Mouse (Mus musculus) frontal cortex, adult 2 months (tissue): ENCODE results near the gene D430041D05Rik. TPM values are rescaled to one million over a fixed set of nuclear protein-coding genes. Genes with fewer than 3 reads are reported as not detected.

Experiments
- DNase-seq, 2 experiments: peaks; one replicate each; pipeline ENCODE4 v3.0.0; 2022; ENCODE audit warnings: low spot score in 1 of 2; ENCODE audit errors: extremely low spot score in 1 of 2
- polyA plus RNA-seq: library from polyadenylated mRNA; depleted of rRNA; stranded (reverse); fragments of >200 nt; gene quantifications from 2 replicates; pipeline ENCODE4 v1.2.3, GENCODE M21; 2012; rRNA removed

D430041D05Rik gene
- polyA plus RNA-seq: 28.6 and 29.4 TPM in 2 replicates

DNA sequence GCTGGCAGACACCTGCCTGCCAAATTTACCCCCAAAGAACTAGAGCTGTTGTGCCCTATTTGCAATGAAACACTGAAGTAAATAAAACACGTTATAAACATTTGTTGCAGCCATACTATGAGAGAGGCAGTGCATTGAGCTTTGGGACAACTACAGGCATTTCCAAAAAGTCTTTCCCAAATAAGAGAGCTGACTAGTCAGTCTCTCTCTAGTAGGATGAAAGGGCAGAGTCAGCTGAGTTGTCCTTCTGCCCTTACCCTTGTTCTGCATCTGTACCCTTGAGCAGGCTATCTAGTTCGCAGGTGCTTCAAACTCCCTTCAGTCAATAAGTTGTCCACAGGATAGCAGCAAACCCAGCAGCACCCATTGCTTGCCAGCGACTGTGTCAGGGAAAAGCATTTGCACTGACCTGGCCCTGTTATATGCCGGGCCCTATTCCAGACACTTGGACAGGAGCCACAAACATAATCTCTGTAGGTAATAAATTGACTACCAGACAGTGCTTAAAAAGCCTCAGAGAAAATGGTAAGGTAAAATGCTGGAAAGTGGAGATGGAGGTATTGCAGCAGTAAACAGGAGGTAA is at the start of gene D430041D05Rik:
D430041D05Rik (minus strand) TSS at position 51 of the 583 bp plus-strand sequence.
- no peak for DNase-seq

DNA sequence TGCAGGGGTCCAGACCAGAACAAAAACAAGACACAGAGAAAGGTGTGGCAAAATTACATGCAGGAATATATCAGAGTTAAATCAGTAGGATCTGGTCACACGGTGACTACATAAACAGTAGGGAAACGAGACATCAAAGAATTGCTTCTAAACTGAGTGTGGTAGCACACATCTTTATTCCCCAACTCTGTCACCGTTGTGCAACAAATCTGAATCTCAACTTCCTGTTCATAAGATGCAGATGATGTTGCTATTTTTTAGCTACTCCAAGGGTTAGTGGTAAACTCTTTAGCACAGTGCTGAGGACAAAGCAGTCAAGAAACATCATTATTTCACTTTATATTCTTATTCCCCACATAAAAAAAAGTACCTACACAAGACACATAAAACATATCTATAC is 49.2 kb upstream of the D430041D05Rik start:
- no peak for DNase-seq

DNA sequence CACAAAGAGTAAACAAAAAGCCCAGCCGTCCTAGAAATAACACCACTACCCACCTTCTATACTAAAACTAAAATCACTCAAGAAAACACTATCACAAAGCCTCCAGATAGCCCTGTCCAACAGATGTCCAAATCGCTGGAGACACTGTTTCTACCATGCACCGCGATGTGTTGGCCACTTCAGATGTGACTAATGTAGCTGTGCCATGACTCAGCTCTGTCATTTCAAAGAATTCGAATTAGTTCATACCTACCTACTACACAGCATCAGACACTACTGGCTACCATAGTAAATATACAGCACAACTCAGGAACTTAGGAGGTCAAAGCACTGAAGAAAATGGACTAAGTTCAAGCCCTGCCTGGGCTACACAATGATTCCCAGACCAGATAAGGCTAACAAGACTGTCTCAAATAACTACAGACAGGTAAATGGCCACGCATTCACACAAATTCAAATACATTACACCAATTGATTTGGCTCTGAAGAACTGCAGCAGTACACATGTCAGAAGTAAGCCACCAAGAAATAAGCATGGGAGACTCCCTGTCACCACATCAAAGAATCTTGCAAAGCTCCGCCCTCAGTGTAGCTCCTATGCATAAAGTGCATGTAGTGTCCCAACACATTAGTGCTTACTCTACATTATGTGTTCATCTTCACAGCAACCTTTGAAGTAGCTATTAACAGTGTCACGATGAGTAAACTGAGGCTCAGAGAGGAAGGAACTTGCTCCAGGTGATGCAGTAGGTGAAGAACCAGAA is 47.9 kb upstream of the D430041D05Rik start:
- no peak for DNase-seq

DNA sequence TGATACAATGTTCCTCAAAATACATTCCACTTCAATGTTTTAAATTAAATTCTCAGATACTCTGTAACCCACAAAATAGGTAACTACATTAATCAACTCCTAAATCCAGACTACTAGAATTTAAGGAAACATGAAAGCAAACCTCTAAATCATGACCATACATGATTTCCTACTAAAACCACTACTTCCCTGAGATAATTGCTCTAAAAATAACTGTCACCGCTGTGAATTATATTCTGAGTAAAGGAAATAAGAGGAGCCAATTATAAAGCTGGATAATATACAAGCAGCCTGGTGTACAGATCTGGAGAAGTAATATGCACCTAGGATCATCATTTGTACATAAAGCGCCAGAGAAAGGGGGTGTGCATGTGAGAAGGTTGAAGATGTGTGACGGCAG is 46.3 kb upstream of the D430041D05Rik start:
- DNase-seq: no peak

DNA sequence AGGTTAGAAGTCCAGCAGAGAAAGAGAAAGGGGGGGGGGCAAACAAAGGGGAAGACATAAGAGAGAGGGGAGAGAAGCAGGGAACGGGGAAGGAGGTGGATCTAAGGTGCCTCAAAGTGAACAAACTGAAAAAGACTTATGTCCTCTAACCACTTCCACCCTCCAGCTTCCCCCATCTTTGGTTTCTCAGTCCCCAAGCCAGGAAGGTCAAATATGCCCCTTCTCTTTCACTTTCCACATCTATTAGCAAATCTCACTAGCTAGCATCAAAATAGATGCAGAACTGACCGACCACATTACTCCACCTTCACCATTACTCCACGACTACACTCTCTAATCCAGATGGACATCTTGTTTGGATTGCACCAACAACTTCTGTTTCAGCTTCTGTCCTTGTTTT is 39.9 kb upstream of the D430041D05Rik start:
- no peak for DNase-seq

DNA sequence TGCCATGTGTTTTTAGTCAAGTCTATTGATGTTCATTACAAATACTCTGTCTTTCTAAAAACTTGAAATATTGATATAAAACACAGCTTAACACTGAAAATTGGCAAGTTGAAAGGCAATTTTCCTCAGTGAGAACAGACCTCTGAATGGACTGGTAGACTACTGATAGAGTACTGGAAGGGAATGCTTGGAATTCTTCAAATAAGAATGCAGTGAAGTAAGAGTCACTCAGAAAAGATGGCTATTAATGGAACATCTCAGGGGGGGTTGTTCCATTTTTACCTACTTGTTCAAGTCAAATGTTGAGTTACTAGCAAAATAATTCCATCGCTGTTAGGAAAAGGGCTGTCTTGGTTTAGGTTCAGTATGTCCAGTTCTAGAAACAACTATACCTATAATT is 38.4 kb upstream of the D430041D05Rik start:
- DNase-seq: no peak

DNA sequence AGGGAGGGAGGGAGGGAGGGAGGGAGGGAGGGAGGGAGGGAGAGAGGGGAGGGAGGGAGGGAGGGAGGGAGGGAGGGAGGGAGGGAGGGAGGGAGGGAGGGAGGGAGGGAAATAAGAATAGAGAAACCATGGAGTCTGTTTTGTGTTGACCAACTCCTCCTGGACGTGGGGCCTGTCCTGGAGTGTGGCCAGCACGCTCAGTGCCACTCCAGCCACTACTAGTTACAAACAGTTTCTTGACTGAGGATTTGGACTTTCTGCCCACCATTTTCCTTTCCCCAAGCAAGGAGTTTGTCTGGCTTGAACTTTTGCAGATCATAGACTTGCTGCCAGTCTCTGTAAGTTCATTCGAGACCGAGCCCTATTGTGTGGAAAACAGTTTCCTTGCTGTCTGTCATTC is 37.4 kb upstream of the D430041D05Rik start:
- no peak for DNase-seq

DNA sequence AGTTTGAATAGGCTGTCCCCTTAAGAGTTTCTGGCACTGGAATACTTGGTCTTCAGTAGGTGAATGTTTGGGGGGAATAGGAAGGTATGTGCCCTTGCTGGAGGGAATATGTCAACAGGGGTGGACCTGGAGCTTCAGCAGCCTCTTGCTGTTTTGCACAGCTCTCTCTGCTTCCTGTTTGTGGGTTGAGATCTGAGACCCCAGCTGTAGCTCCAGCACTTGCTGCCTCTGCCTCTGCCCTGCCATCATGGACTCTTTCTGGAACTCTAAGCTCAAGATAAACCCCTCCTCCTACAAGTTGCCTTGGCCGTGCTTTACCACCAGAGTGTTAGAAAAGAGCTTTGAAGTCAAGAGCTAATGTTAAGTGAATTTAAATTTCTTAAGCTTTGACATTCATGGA is 35.2 kb upstream of the D430041D05Rik start:
- DNase-seq: no peak

DNA sequence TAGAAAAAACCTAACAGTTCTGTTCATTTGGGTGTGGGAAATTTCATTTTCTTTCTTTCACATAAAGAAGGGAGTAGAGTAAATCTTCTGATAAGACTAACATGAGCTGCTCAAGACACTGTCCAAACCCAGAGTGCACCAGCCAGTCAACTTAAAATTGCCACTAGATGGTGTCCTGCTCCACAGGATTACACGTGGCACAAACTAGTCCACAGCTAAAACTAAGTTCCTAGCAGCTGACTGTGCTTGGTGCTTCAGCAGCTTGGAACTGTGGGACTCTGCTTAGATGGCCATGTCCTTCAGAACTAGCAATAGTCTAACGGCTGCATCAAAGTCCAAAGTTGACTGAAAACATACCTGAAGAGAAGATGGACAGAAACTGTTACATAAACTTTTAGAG is 34.0 kb upstream of the D430041D05Rik start:
- DNase-seq: peak; percentile 49 to 80

DNA sequence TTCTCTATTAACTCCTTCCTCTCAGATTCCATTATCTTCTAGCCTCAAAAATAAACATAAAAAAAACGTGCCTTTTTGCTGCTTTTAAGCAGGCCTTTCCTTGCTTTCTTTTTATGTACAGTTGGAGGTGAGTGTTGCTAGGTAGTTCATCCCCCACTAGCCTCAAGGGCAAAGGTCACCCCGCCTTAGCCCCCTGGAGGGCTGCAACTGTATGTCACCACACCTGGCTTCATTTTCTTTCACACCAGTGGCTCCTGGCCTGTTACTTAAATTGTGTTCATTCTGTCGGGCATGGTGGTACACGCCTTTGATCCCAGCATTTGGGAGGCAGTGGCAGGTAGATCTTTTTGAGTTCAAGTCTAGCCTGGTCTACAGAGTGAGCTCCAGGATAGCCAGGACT is 31.5 kb upstream of the D430041D05Rik start:
- no peak for DNase-seq

DNA sequence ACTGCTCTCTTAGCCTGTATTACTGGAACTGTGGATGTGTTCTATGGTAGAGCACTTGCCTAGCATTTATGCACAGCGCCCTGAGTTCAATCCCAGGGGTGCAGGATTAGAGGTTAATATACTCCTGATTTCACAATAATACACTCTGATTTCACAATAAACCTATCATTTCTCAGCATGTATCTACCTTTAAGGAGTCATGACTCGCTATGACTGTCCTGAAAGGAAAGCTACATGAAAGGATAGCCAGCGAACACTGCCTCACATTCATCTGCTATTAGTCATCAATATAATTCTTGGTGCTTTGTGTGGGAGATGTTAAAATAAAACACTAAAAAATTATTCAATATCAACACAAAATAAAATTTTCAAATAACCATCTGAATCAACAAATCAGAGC is 25.4 kb upstream of the D430041D05Rik start:
- DNase-seq: no peak

DNA sequence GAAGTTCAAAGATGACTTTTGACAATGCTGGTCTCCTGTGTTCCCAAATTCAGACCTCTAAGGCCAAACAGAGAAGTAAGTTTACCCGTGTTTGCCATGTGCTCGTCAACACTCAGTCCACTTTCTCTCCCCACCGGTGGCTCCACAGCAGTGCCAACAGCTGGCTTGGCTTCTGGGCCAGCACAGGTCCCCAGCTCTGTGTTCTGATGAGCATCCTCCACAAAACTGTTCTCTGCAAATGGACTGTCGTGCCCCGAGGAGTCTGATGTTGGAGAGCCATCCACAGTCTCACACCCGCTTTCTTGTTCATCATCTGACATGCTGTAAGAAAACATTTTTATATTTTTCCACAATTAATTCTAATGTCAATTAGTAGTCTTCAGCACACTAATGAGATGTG is 20.3 kb upstream of the D430041D05Rik start:
- no peak for DNase-seq

DNA sequence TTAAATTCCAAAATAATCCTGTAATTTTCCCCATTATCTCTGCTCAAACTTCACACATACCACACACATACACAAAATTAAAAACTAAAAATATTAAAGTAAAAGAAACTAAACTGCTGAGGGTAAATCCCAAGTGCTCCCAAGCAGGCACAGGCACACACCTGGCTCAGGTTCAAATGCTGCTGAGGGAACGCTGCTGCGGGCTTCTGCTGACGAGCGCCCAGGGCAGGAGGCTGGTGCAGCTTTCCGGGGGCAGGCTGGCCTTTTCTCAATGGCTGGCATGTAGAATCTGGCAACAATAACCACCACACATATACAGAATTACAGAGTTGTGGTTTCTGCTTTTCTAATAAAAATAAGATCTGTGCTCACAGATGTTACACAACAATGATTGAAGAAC is 19.8 kb upstream of the D430041D05Rik start:
- DNase-seq: no peak

DNA sequence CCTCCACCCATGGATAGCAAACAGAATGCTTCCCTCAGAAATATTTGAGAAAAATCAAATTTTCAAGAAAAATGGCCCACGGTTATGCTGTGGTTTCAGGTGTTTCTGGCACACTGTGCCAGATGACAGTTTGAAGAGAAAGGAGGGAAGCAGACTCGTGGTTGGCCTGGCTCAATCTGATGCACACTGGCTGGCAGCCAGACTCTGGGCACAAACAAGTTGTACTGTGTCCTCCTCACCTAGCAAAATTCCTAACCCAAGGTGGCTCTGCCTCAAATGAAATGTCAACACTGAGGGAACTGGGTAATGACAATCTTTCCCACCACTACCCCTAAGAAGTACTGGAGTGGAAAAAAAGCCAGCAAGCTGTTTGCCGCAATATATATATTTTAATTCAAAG is 15.3 kb upstream of the D430041D05Rik start:
- no peak for DNase-seq

DNA sequence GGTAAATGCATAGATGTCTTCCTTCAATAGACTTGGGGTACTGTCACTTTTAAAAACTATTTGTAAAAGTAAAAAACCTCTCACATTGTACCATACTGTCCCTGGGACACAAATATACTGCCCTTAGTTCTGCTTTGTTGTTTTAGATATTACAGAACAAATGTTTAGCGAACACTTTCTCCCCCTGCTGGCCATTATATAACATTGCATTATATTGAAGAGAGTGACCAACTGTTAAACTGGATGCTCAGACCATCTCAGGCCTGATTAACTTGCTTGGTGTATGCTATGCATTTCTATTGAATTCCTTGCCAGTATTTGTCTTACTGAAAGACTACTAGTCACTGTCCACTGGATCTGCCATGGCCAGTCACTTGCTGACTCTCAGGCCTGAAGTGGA is 11.4 kb upstream of the D430041D05Rik start:
- peak in 1 of 2 experiments; percentile 70 for DNase-seq

DNA sequence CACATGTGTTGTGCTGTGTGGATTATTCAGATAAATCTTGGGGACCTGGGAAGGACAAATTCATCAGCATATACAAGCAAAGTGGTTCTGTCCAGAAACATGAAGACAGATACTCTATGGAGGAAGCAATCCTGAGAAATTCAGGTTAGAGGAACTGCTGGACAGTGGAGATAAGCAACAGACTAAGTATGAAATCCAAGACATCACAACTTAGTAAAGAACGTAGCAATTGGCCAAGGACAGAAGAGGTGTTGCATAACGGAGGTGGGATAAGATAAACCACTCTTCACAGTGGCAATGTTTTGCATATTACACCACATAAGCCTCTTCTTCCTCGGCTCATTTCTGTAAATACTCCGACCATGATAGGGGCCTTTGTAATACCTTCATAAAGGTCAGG is 10.0 kb upstream of the D430041D05Rik start:
- DNase-seq: no peak

DNA sequence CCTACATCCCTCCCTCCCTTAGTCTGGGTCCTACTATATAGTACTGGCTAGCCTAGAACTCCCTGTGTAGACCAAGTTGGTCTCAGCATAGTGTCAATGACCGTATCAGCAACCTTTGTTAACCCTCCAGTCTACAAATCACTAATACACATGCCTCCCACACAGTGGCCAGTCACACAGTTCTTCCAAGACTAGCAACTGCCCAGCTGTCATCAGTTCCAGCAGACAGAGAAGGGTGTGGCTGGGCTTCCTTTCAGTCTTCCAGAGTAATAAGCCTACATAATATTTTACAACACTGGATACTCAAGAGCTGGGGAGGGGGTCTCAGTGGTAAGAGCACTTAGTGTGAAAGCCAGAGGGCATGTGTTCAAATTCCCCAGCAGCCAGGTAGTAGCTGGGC is 9.2 kb upstream of the D430041D05Rik start:
- DNase-seq: no peak

DNA sequence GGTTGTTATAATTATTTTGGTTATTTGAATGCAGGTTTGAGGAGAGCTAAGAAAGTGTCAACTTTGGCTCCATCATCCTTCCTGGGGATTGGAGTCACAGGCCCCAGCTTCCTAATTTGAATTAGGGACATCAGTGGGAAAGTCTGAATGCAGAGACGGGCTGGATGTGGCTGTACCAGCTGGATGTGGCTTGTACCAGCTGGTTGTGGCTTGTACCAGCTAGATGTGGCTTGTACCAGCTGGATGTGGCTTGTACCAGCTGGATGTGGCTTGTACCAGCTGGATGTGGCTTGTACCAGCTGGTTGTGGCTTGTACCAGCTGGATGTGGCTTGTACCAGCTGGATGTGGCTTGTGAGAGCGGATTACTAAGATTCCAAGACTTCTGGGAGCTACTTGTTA is 8.6 kb upstream of the D430041D05Rik start:
- no peak for DNase-seq

DNA sequence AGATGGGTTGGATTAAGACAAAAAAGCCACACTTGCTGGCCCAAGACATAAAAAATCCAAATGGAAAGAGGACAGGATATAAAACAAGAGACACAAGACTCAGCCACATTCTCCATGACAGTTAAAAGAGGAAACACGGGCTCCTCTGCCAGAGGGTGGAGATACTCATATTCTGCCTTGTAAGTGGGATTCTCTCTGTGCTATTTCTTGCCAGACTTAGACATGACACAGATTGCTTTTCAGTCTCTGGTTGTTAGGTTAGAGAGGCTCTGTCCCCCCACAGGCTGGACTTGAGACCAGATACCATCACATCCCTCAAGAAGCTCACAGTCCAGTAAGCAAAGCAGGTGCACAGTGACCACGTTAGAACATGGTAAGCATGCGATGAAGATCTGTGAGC is 2.2 kb upstream of the D430041D05Rik start:
- DNase-seq: peak in 1 of 2 experiments; percentile 46

DNA sequence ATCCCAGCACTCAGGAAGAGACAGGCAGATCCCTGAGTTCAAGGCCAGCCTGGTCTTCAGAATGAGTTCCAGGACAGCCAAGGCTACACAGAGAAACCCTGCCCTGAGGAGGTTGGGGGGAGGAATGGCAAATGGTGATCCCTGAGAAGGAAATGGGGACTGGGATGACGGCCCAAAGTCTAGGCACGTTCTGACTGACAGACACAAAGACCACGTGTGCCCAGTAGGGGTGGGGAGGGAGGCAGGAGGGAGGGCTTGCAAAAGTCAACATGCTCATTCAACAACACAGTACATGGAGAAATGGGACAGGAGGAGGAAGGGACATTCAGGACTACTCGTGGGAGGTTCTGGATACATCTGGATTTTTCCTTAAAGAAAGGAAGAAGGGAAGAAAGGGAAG is 1.7 kb upstream of the D430041D05Rik start:
- DNase-seq: no peak

DNA sequence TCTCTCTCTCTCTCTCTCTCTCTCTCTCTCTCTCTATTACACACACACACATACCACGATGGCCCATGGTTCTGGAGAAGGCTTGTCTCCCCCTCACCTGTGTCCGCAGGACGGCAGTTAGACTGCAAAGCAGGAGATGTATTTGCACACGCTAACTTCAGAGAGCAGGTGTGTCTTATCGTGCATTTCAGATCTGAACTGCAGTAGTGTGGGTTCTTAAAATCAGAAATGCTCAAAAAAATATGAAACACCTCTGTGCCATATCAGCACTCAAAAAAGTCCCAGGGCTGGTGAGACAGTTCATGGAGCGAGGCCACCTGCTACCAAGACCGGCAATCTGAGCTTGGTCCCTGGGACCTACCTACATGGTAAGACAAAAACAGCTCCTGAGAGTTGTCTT is 993 bp upstream of the D430041D05Rik start:
- no peak for DNase-seq
